Mouse (Mus musculus): Measurements from ENCODE around the gene Arih2. TPM values are rescaled to one million over a fixed set of nuclear protein-coding genes. Genes with fewer than 3 reads are reported as not detected.

Arih2 gene
- polyA plus RNA-seq, 1 experiment from 2014 or later, result 45.5 TPM

- Histone ChIP-seq H3K36me3 (ENCODE audit: control insufficient read depth, insufficient read depth, low read length) (no peaks in the 10 kb centered on the region), H3K9me3 (replicated peaks; ENCODE audit: control insufficient read depth, low read length) (no peaks in the 10 kb centered on the region), H3K4me3 (replicated peaks; ENCODE audit: low read length) (no peak within 1 kb of the TSS), H3K4me2 (ENCODE audit: low read depth, low read length) (no peak within 1 kb of the TSS), H3K27me3 (ENCODE audit: control insufficient read depth, insufficient read depth, low read length) (no peaks in the 10 kb centered on the region), H3K27ac (ENCODE audit: low read length) (no peak within 1 kb of the TSS), H3K4me1 (ENCODE audit: control insufficient read depth, insufficient read depth, low read length) (peaks cover 8% of the 10 kb centered on the region; the same call in 1 of the 2 replicates), H3K9ac (ENCODE audit: low read length) (no peak within 1 kb of the TSS)
- WGBS, result 75% methylated on average over 1 of the region's 1 CpGs
- no peak for ATAC-seq (ENCODE audit: insufficient read depth, low FRiP score)
Observed at GRCm38 (mm10) chr9:108689106-108689505, 39.9 kb upstream of the Arih2 start, which contains the start of gene Prkar2a. Gene Prkar2a (plus strand): TSS chr9:108689314.

GRCm38 (mm10) chr9:108688451-108688850 is 39.3 kb upstream of the Arih2 start:
- Histone ChIP-seq H3K4me2 (ENCODE audit: low read depth, low read length) (no peak overlapping the region), H3K9me3 (replicated peaks; ENCODE audit: control insufficient read depth, low read length) (no peaks in the 10 kb centered on the region), H3K27ac (ENCODE audit: low read length) (no peak overlapping the region), H3K36me3 (ENCODE audit: control insufficient read depth, insufficient read depth, low read length) (no peaks in the 10 kb centered on the region), H3K27me3 (ENCODE audit: control insufficient read depth, insufficient read depth, low read length) (no peaks in the 10 kb centered on the region), H3K9ac (ENCODE audit: low read length) (no peak overlapping the region), H3K4me1 (ENCODE audit: control insufficient read depth, insufficient read depth, low read length) (peaks cover 4% of the 10 kb centered on the region; the same call in 1 of the 2 replicates), H3K4me3 (replicated peaks; ENCODE audit: low read length) (no peak overlapping the region)
- no peak for ATAC-seq (ENCODE audit: insufficient read depth, low FRiP score)
- 70% methylated on average over 9 of the region's 9 CpGs for WGBS

- Histone ChIP-seq H3K27me3 (ENCODE audit: control insufficient read depth, insufficient read depth, low read length) (no peaks in the 10 kb centered on the region), H3K4me1 (ENCODE audit: control insufficient read depth, insufficient read depth, low read length) (no peaks in the 10 kb centered on the region), H3K36me3 (ENCODE audit: control insufficient read depth, insufficient read depth, low read length) (no peaks in the 10 kb centered on the region), H3K4me2 (ENCODE audit: low read depth, low read length) (no peak overlapping the region), H3K27ac (ENCODE audit: low read length) (no peak overlapping the region), H3K9me3 (replicated peaks; ENCODE audit: control insufficient read depth, low read length) (no peaks in the 10 kb centered on the region), H3K4me3 (replicated peaks; ENCODE audit: low read length) (no peak overlapping the region), H3K9ac (ENCODE audit: low read length) (no peak overlapping the region)
- 66% methylated on average over 2 of the region's 2 CpGs for WGBS
- ATAC-seq (ENCODE audit: insufficient read depth, low FRiP score), result no peak
Observed at GRCm38 (mm10) chr9:108687686-108688085, 38.5 kb upstream of the Arih2 start.

- no peaks in the 10 kb centered on the region for H3K4me1 ChIP-seq (ENCODE audit: control insufficient read depth, insufficient read depth, low read length)
- H3K36me3 ChIP-seq (ENCODE audit: control insufficient read depth, insufficient read depth, low read length), result no peaks in the 10 kb centered on the region
- no peak overlapping the region for H3K27ac ChIP-seq (ENCODE audit: low read length)
- H3K9me3 ChIP-seq (replicated peaks; ENCODE audit: control insufficient read depth, low read length), result no peaks in the 10 kb centered on the region
- H3K4me3 ChIP-seq (replicated peaks; ENCODE audit: low read length), result no peak overlapping the region
- H3K27me3 ChIP-seq (ENCODE audit: control insufficient read depth, insufficient read depth, low read length), result no peaks in the 10 kb centered on the region
- WGBS, result 81% methylated on average over 6 of the region's 6 CpGs
- no peak overlapping the region for H3K4me2 ChIP-seq (ENCODE audit: low read depth, low read length)
- ATAC-seq (ENCODE audit: insufficient read depth, low FRiP score), result no peak
- no peak overlapping the region for H3K9ac ChIP-seq (ENCODE audit: low read length)
Observed at GRCm38 (mm10) chr9:108687181-108687580, 38.0 kb upstream of the Arih2 start.

GRCm38 (mm10) chr9:108686475-108686887 is 37.3 kb upstream of the Arih2 start:
- H3K9me3 ChIP-seq (replicated peaks; ENCODE audit: control insufficient read depth, low read length), result no peaks in the 10 kb centered on the region
- no peaks in the 10 kb centered on the region for H3K4me1 ChIP-seq (ENCODE audit: control insufficient read depth, insufficient read depth, low read length)
- no peaks in the 10 kb centered on the region for H3K27me3 ChIP-seq (ENCODE audit: control insufficient read depth, insufficient read depth, low read length)
- WGBS, result 45% methylated on average over 4 of the region's 4 CpGs
- H3K36me3 ChIP-seq (ENCODE audit: control insufficient read depth, insufficient read depth, low read length), result no peaks in the 10 kb centered on the region
- no peak for ATAC-seq (ENCODE audit: insufficient read depth, low FRiP score)
- H3K4me2 ChIP-seq (ENCODE audit: low read depth, low read length), result no peak overlapping the region
- H3K27ac ChIP-seq (ENCODE audit: low read length), result no peak overlapping the region
- H3K9ac ChIP-seq (ENCODE audit: low read length), result no peak overlapping the region
- no peak overlapping the region for H3K4me3 ChIP-seq (replicated peaks; ENCODE audit: low read length)

- Histone ChIP-seq H3K9me3 (replicated peaks; ENCODE audit: control insufficient read depth, low read length) (no peaks in the 10 kb centered on the region), H3K4me3 (replicated peaks; ENCODE audit: low read length) (no peak overlapping the region), H3K36me3 (ENCODE audit: control insufficient read depth, insufficient read depth, low read length) (no peaks in the 10 kb centered on the region), H3K4me2 (ENCODE audit: low read depth, low read length) (no peak overlapping the region), H3K27ac (ENCODE audit: low read length) (no peak overlapping the region), H3K9ac (ENCODE audit: low read length) (no peak overlapping the region), H3K4me1 (ENCODE audit: control insufficient read depth, insufficient read depth, low read length) (no peaks in the 10 kb centered on the region), H3K27me3 (ENCODE audit: control insufficient read depth, insufficient read depth, low read length) (no peaks in the 10 kb centered on the region)
- 89% methylated on average over 15 of the region's 15 CpGs for WGBS
- ATAC-seq (ENCODE audit: insufficient read depth, low FRiP score), result no peak
Observed at GRCm38 (mm10) chr9:108680026-108680425, 30.8 kb upstream of the Arih2 start.

- no peak overlapping the region for H3K27ac ChIP-seq (ENCODE audit: low read length)
- 57% methylated on average over 2 of the region's 2 CpGs for WGBS
- no peaks in the 10 kb centered on the region for H3K4me1 ChIP-seq (ENCODE audit: control insufficient read depth, insufficient read depth, low read length)
- H3K27me3 ChIP-seq (ENCODE audit: control insufficient read depth, insufficient read depth, low read length), result no peaks in the 10 kb centered on the region
- peaks cover 10% of the 10 kb centered on the region; the same call in 1 of the 2 replicates for H3K36me3 ChIP-seq (ENCODE audit: control insufficient read depth, insufficient read depth, low read length)
- H3K4me2 ChIP-seq (ENCODE audit: low read depth, low read length), result no peak overlapping the region
- H3K9me3 ChIP-seq (replicated peaks; ENCODE audit: control insufficient read depth, low read length), result no peaks in the 10 kb centered on the region
- H3K4me3 ChIP-seq (replicated peaks; ENCODE audit: low read length), result no peak overlapping the region
- ATAC-seq (ENCODE audit: insufficient read depth, low FRiP score), result no peak
- H3K9ac ChIP-seq (ENCODE audit: low read length), result no peak overlapping the region
Observed at GRCm38 (mm10) chr9:108673151-108673550, 24.0 kb upstream of the Arih2 start.

- 62% methylated on average over 8 of the region's 8 CpGs for WGBS
- Histone ChIP-seq H3K27me3 (ENCODE audit: control insufficient read depth, insufficient read depth, low read length) (no peaks in the 10 kb centered on the region), H3K4me2 (ENCODE audit: low read depth, low read length) (no peak overlapping the region), H3K27ac (ENCODE audit: low read length) (no peak overlapping the region), H3K36me3 (ENCODE audit: control insufficient read depth, insufficient read depth, low read length) (peaks cover 10% of the 10 kb centered on the region; the same call in 1 of the 2 replicates), H3K9ac (ENCODE audit: low read length) (no peak overlapping the region), H3K4me1 (ENCODE audit: control insufficient read depth, insufficient read depth, low read length) (no peaks in the 10 kb centered on the region), H3K9me3 (replicated peaks; ENCODE audit: control insufficient read depth, low read length) (no peaks in the 10 kb centered on the region), H3K4me3 (replicated peaks; ENCODE audit: low read length) (no peak overlapping the region)
- no peak for ATAC-seq (ENCODE audit: insufficient read depth, low FRiP score)
Observed at GRCm38 (mm10) chr9:108669875-108670274, 20.7 kb upstream of the Arih2 start.

- Histone ChIP-seq H3K36me3 (ENCODE audit: control insufficient read depth, insufficient read depth, low read length) (no peaks in the 10 kb centered on the region), H3K4me3 (replicated peaks; ENCODE audit: low read length) (peak overlapping the region; percentile 81), H3K9me3 (replicated peaks; ENCODE audit: control insufficient read depth, low read length) (no peaks in the 10 kb centered on the region), H3K9ac (ENCODE audit: low read length) (peak overlapping the region; percentile 74), H3K27ac (ENCODE audit: low read length) (0 out of 2 replicates have a peak overlapping the region, but pooled peaks have one; percentile 11), H3K4me1 (ENCODE audit: control insufficient read depth, insufficient read depth, low read length) (peaks cover 9% of the 10 kb centered on the region), H3K27me3 (ENCODE audit: control insufficient read depth, insufficient read depth, low read length) (no peaks in the 10 kb centered on the region), H3K4me2 (ENCODE audit: low read depth, low read length) (peak overlapping the region; percentile 78)
- WGBS, result 23% methylated on average over 6 of the region's 6 CpGs
- ATAC-seq (ENCODE audit: insufficient read depth, low FRiP score), result no peak
Observed at GRCm38 (mm10) chr9:108662660-108663059, 13.5 kb upstream of the Arih2 start.

Measured in stomach, embryonic 16.5 days (tissue).